Mouse (Mus musculus) embryonic fibroblast, embryonic 13.5 days (primary cell): ENCODE results near the gene Smug1. TPM values are rescaled to one million over a fixed set of nuclear protein-coding genes. Genes with fewer than 3 reads are reported as not detected.
A peak's percentile ranks its signal among the peaks of the same experiment; 100 is the strongest.

Experiments used
- H3K27ac ChIP-seq: 2 replicates; pipeline ENCODE4 v1.5.1; 2012; ENCODE audit warnings: low read length, control low read depth, inconsistent platforms; ENCODE audit not compliant: insufficient read depth
- H3K4me1 ChIP-seq: 2 replicates; pipeline ENCODE4 v1.6.1; 2011; ENCODE audit warnings: low read length; ENCODE audit not compliant: control insufficient read depth, insufficient read depth
- H3K4me3 ChIP-seq: 2 replicates; pipeline ENCODE4 v1.5.1; 2011; ENCODE audit warnings: mild to moderate bottlenecking, control low read depth, low read length; ENCODE audit not compliant: insufficient read depth
- CTCF ChIP-seq: IDR thresholded peaks from 2 replicates; pipeline ENCODE4 v1.5.1; 2011; ENCODE audit warnings: mild to moderate bottlenecking, control low read depth, low read length, moderate library complexity, borderline replicate concordance; ENCODE audit not compliant: insufficient read depth
- POLR2A ChIP-seq: IDR thresholded peaks from 2 replicates; pipeline ENCODE4 v1.6.1; 2011; ENCODE audit warnings: low read depth, mild to moderate bottlenecking, control low read depth, low read length, moderate library complexity
- polyA plus RNA-seq: library from polyadenylated mRNA; stranded (reverse); fragments of >200 nt; gene quantifications from 2 replicates; pipeline ENCODE4 v1.2.4, GENCODE M21; 2011; ENCODE audit warnings: low read depth; ENCODE audit not compliant: missing spikeins, insufficient read length

Gene Smug1
- polyA plus RNA-seq, 1 experiment: 10.4 TPM

DNA sequence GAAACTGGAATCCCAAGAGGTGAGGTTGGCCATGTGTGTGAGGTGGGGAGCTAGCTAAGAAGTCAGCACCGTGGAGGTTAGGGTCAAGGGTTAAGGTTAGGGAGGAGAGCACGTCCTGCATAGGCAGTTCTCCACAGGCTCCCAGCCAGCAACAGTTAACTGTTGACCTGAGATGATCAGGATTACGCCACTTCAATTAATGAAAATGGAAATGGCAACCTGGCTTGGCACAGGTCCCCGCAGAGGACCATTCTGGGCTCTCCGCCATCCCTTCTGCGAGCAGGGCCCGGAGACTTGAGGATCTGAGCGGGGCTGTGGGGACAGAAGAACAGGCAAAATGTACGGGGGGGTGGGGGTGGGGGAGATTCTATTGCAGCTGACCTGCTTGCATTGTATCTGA is 19.1 kb downstream of the Smug1 start:
- H3K4me1 ChIP-seq: peaks cover 6% of the 10 kb centered on the region
- H3K27ac ChIP-seq: no peak overlapping the region
- no peak overlapping the region for H3K4me3 ChIP-seq
- TF ChIP-seq POLR2A: no peak
- TF ChIP-seq CTCF: no peak

DNA sequence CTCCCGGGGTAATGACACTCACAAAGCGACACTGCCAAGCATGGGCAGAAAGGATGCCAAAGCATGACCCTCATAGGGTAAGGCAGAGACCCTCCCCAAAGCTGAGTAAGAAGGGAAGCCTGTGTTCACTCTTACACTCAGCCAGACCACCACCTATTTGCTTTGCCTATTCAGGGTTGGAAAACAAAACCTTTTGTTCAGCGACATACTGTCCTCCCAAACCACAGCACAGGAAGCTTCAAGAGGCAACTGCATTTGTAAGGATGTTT is 19.5 kb downstream of the Smug1 start:
- TF ChIP-seq POLR2A (no peak), CTCF (no peak)
- Histone ChIP-seq H3K4me1 (peaks cover 6% of the 10 kb centered on the region), H3K4me3 (no peak overlapping the region), H3K27ac (no peak overlapping the region)

DNA sequence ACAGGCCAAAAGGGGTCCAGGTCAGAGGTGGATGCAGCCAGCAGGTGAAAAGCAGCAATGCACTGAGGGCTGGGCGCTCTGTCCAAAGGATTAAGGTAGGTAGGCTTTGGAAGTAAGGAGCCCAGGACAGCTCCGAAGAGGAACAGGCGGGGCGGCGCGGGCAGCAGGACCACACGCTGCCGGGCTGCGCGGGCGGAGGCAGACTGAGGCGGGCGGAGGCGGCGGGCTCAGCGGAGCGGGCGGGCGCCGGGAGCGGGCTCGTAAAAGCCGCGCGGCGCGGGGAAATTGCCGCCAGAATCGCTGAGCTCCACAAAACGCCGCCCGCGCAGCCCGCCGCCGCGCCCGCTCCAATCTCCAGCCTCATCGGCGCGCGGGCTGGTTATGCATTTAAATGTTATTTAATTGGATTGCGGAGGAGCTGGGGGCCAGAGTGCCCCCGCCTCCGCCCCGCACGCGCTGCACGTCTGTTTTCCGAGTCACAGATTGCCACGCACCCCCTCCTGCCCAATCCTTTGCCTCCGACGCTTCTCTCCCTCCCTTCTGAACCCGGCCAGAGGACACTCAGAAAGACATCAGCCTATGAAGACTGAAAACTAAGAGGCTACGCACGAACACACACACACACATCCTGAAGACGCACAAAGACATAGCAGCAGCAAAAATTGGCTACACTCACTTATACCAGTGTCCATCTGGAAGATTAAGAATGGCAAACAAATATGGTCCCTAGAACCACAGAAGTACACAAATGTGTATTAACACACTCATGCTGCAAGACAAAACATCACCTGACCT is 20.1 kb downstream of the Smug1 start:
- no peak overlapping the region for H3K27ac ChIP-seq
- no peak for TF ChIP-seq CTCF
- no peak for TF ChIP-seq POLR2A

DNA sequence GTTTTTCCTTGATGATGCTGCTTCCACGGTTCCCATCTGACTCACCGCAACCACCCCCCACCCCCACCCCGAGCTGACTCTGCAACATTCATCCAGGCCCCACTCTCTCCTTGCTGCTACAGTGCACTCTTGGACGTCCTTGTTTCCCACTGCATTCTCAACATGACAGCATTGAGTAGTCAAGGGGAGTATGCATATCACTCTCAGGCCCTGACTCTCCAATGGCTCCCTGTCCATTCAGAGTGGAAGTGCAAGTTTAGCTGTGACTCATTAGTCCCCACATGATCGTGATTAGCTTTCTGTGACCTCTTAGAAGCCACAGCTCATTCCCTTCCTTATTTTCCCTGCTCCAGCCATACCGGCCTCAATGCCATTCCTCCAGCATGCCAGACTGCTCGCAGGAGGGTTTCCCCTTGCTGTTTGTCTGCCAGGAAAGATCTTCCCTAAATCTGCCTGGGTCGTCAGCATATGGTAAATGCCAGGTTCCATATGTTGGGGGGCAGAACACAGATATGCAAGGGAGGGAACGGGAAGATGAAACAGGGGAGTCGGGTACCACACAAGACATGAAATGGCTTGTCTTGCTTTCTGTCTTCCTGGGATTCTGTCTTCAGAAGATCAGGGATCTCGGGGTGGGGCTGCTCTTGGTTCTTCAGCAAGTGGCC is 21.1 kb downstream of the Smug1 start:
- no peak overlapping the region for H3K27ac ChIP-seq
- H3K4me3 ChIP-seq: no peak overlapping the region
- H3K4me1 ChIP-seq: peaks cover 6% of the 10 kb centered on the region
- no peak for TF ChIP-seq POLR2A
- TF ChIP-seq CTCF: no peak

More for the DNA sequence above, 20.1 kb downstream of the Smug1 start:
- Histone ChIP-seq H3K4me1 (peaks cover 6% of the 10 kb centered on the region), H3K4me3 (peak overlapping the region; percentile 31)

DNA sequence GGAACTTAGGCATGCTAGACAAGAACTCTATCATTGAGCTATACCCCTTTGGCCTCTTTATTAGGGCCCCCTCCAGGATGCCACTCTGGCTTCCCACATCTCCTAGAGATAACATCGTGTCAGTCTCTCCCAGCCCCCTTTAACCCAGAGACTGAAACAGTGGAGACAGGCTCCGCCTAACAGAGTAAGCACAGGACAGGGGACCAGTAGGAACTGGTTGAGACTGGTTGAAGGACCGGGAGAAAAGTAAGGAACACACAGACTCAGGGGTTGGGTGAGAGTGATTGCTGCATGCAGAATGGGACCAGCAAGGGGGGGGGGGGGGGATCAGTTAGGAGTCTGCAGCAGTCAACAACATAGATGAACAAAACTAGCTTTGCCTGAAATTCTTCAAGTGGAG is 22.7 kb downstream of the Smug1 start:
- Histone ChIP-seq H3K4me3 (no peak overlapping the region), H3K27ac (no peak overlapping the region), H3K4me1 (peaks cover 6% of the 10 kb centered on the region)
- TF ChIP-seq CTCF (no peak), POLR2A (no peak)

DNA sequence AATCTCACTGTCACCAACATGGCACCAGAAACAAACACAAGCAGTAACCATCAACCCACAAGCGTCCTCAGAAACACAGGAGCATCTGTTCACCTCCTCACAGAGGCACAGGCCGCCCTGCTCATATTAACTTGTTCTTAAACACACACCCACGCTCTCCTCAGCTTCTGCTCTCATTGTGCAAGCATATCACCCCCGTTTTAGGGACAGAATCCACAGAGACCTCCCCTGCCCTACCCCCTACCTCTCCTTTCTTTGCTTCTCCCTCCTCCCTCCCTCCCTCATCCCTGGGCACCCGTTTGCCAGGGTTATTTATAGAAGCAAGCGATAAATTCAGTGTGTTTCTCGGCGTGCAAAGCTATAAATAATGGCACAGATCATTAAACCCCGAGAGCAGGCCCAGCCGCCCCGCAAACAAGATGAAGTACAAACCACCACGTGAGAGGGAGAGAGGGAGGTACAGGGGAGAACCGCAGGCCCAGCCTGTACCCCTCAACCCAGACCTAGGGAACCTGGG is 31.4 kb downstream of the Smug1 start:
- no peak for TF ChIP-seq CTCF
- TF ChIP-seq POLR2A: no peak
- Histone ChIP-seq H3K4me3 (no peak overlapping the region), H3K4me1 (no peaks in the 10 kb centered on the region), H3K27ac (no peak overlapping the region)

DNA sequence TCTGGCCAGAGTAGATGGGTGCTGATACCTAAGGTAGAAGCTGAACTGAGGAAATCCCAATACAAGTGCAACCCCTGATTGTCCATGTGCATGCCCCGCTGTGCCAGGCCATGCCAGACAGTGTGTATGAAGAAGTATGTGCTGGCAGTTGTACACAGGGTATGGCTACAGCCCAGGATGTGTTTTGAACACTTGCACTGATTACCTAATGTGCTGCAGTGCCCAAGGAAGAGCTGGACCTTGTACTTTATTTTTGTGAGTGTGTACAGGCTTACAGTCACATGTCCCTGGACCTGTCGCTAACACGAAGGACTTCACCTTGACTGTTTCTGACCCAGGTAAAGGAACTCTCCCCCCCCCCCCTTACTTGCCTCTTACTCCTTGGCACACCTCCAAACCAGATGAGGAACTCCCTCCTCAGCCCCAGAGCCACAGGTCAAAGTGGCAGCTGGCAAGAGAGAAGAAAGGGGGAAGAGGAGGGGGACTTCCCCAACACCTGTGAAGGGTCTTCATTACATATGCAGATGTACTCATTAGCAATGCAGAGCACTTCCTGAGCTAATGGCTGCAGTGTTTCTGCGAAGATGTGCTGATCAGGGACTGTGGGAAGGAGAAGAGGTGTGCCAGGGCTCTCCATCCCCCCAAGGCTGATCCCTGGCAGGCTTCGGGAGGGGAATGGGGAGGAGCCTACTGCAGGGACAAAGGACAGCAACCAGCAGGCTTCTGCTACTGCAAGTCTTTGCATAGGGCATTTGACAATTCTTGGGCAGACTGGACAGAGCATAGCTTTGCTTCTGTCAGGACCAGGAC is 32.4 kb downstream of the Smug1 start:
- Histone ChIP-seq H3K4me1 (no peaks in the 10 kb centered on the region), H3K27ac (no peak overlapping the region), H3K4me3 (no peak overlapping the region)
- TF ChIP-seq CTCF (no peak), POLR2A (no peak)

DNA sequence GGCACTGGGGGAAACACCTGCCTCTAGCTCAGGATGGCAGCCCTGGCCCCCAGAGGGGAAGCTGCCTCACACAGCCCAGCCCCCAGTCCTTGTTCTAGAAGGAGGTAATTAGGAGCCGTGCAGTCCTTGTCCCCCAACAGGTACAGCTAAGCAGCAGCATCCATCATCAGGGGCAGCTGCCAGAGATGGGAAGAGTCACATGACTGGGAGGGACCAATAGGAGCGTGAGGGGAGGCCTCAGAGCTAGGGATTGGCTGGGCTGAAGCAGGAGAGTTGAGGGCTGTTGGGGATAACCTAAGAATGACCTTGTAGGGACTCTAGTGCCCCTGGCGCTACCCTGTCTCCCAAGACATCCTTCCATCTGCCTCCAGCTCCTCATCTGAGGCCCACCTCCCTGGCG is 33.1 kb downstream of the Smug1 start:
- Histone ChIP-seq H3K4me3 (no peak overlapping the region), H3K27ac (no peak overlapping the region), H3K4me1 (peaks cover 6% of the 10 kb centered on the region; the same call in 1 of the 2 replicates)
- TF ChIP-seq CTCF (no peak), POLR2A (no peak)

DNA sequence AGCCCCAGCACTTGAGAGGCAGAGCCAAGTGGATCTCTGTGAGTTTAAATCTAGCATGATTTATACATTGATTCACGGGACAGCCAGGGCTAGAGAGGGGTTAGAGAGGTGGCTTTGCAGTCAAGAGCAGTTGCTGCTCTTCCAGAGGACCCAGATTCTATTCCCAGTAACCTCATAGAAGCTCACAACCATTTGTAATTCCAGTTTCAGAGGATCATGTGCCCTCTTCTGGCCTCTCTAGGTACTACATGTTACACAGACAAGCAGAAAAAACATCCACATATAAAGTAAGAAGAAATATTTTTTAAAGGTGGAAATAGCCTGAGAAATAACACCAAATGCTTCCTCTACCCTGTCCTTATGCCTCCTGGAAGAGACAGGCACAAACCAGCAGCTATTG is 36.2 kb downstream of the Smug1 start:
- TF ChIP-seq CTCF (no peak), POLR2A (no peak)
- no peak overlapping the region for H3K4me3 ChIP-seq
- no peak overlapping the region for H3K27ac ChIP-seq
- peaks cover 14% of the 10 kb centered on the region for H3K4me1 ChIP-seq
